Mouse (Mus musculus) embryonic facial prominence, embryonic 15.5 days (tissue): ENCODE measurements around the gene Cluap1. TPM values are rescaled to one million over a fixed set of nuclear protein-coding genes. Genes with fewer than 3 reads are reported as not detected.

Source experiments
- ATAC-seq: fragments of 200-750 bp; cut with Nextera tagmentation; 2 replicates; pipeline ENCODE4 v1.8.0; 2017; ENCODE audit warnings: low read depth, moderate TSS enrichment; ENCODE audit not compliant: insufficient number of reproducible peaks, low FRiP score, low TSS enrichment
- H3K27ac ChIP-seq: fragments of 300-500 bp; sonication (generic); replicated peaks from 2 replicates; pipeline ENCODE4 v1.5.1; 2015; ENCODE audit warnings: mild to moderate bottlenecking, inconsistent platforms
- H3K27me3 ChIP-seq: fragments of 300-500 bp; sonication (generic); 2 replicates; pipeline ENCODE4 v1.6.1; 2015; ENCODE audit warnings: inconsistent platforms
- H3K36me3 ChIP-seq: fragments of 300-500 bp; sonication (generic); 2 replicates; pipeline ENCODE4 v1.6.1; 2015; ENCODE audit warnings: mild to moderate bottlenecking, inconsistent platforms
- H3K4me1 ChIP-seq: fragments of 300-500 bp; sonication (generic); 2 replicates; pipeline ENCODE4 v1.6.1; 2015; ENCODE audit warnings: inconsistent platforms
- H3K4me2 ChIP-seq: fragments of 300-500 bp; sonication (generic); replicated peaks from 2 replicates; pipeline ENCODE4 v1.6.1; 2015; ENCODE audit warnings: mild to moderate bottlenecking, inconsistent platforms
- H3K4me3 ChIP-seq: fragments of 300-500 bp; sonication (generic); replicated peaks from 2 replicates; pipeline ENCODE4 v1.5.1; 2015; ENCODE audit warnings: mild to moderate bottlenecking, inconsistent platforms
- H3K9ac ChIP-seq: fragments of 300-500 bp; sonication (generic); 2 replicates; pipeline ENCODE4 v1.6.1; 2015; ENCODE audit warnings: inconsistent platforms
- H3K9me3 ChIP-seq: fragments of 300-500 bp; sonication (generic); replicated peaks from 2 replicates; pipeline ENCODE4 v1.6.1; 2016; ENCODE audit warnings: inconsistent platforms
- WGBS: fragments of 180-500 bp; shearing (Covaris S2); methylation state at CpG from one replicate; pipeline ENCODE4 v1.1.7; 2015; 5-methylcytosine and 5-hydroxymethylcytosine counted together
- polyA plus RNA-seq: library from polyadenylated mRNA; unstranded; fragments of >200 nt; fragmentation: Nextera tagmentation; extraction: Ambion mirVana; gene quantifications from 2 replicates; pipeline ENCODE4 v1.2.1, GENCODE M21; 2015

Cluap1 gene
- polyA plus RNA-seq, 1 experiment from 2014 or later, result 36.2 TPM

DNA sequence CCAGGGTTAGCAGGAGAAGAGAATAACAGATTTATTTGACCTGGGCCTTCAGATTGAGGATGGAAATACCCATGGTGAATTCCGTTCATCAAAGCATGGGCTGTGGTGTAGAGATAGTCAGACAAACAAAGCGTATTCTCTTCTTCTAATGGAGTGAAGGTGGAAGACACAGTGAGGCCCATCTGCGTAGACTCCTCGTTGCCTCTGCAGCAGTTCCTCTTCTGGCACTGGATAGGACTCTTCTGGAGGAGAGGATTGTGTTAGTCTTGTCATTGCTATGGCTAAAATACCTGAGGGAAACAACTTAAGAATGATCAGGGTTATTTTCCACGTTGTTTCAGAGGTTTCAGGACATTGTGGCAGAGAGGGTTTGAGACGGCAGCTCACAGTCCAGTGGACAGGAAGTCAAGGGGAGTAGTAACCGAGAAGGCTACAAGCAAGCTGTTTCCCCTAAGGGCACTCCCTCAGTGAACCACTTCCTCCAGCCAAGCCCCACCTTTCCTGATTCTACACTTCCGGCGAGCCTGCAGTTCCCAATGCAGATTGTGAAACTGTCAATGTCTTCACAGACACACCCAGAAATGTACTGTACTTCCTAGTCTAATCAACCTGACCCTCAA lies 13.3 kb upstream of the Cluap1 start:
- WGBS, result 50% methylated on average over 9 of the region's 9 CpGs
- H3K36me3 ChIP-seq, result peaks cover 40% of the 10 kb centered on the region
- H3K27ac ChIP-seq, result 0 out of 2 replicates have a peak overlapping the region, but pooled peaks have one; percentile 55

DNA sequence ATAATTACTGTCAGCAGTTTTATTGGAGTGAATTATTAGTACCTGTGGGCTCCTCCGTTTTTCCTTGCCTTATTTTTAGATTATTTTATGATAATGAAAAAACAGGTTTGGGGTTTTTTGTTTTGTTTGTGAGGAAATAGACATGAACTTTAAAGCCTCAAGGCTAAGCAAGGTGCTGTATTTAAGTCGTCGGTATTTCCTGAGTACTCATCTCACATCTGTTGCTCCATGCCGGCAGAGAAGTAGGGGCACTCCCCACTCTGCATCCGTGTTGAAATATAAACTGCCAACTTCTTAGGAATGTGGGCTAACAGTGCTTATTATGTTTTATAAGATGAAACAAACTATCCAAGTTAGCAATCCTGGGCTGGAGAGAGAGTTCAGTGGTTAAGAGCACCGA lies 12.6 kb upstream of the Cluap1 start:
- Histone ChIP-seq H3K4me3 (no peak overlapping the region), H3K4me2 (no peak overlapping the region), H3K36me3 (peaks cover 47% of the 10 kb centered on the region), H3K4me1 (no peaks in the 10 kb centered on the region), H3K9ac (no peak overlapping the region), H3K27me3 (no peaks in the 10 kb centered on the region), H3K9me3 (no peaks in the 10 kb centered on the region), H3K27ac (no peak overlapping the region)
- WGBS, result 76% methylated on average over 6 of the region's 6 CpGs
- ATAC-seq, result no peak

More for the DNA sequence above, 13.3 kb upstream of the Cluap1 start:
- Histone ChIP-seq H3K4me1 (no peaks in the 10 kb centered on the region), H3K4me3 (no peak overlapping the region), H3K27me3 (no peaks in the 10 kb centered on the region), H3K9ac (no peak overlapping the region), H3K4me2 (no peak overlapping the region), H3K9me3 (no peaks in the 10 kb centered on the region)
- ATAC-seq, result no peak

DNA sequence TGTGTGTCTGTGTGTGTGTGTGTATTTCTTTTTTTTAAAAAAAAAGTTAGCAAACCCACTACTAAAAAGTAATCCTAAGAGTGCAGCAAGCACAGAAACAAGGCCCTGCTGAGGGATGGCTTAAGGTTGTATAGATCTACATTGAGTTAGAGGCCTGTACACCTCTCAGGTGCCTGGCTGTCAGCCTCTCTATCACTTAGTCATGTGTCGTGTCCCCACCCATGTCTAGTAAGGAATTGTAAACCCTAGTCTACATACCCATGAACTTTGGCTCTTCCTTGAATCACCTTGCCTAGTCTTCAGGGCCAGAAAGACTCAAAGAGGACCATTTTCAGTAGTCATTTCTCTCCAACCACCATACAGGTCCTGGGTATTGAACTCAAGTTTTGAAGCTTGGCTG lies 12.0 kb upstream of the Cluap1 start:
- Histone ChIP-seq H3K9ac (no peak overlapping the region), H3K36me3 (peaks cover 52% of the 10 kb centered on the region), H3K4me3 (no peak overlapping the region), H3K4me2 (no peak overlapping the region), H3K4me1 (no peaks in the 10 kb centered on the region), H3K9me3 (no peaks in the 10 kb centered on the region), H3K27me3 (no peaks in the 10 kb centered on the region), H3K27ac (no peak overlapping the region)
- ATAC-seq, result no peak
- WGBS, result 93% methylated on average over 1 of the region's 1 CpGs

DNA sequence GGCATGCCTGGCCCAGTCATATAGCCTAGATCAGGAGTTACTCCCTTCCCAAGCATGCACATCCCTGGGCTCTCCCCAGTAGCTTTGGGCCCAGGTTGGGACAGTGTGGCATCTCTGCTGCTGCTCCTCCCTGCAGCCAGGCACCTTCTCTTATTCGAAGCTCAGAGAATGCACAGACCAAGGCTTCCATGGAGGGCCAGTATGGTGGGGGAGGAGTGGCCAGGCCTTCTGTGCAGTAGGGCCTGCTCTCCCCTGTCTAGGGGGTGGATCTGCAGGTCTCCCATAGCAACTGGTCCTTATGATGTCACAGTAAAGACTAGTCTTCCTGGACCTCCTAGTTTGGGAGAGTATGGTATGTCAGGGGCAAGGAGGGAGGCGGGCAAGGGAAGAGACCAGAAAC lies 1.1 kb upstream of the Cluap1 start:
- no peak overlapping the region for H3K4me3 ChIP-seq
- H3K4me2 ChIP-seq, result no peak overlapping the region
- no peak overlapping the region for H3K9ac ChIP-seq
- peaks cover 51% of the 10 kb centered on the region for H3K36me3 ChIP-seq
- H3K4me1 ChIP-seq, result peaks cover 7% of the 10 kb centered on the region; the same call in 1 of the 2 replicates
- no peak for ATAC-seq
- H3K27me3 ChIP-seq, result no peaks in the 10 kb centered on the region
- H3K27ac ChIP-seq, result no peak overlapping the region
- H3K9me3 ChIP-seq, result no peaks in the 10 kb centered on the region
- WGBS, result 67% methylated on average over 2 of the region's 2 CpGs

DNA sequence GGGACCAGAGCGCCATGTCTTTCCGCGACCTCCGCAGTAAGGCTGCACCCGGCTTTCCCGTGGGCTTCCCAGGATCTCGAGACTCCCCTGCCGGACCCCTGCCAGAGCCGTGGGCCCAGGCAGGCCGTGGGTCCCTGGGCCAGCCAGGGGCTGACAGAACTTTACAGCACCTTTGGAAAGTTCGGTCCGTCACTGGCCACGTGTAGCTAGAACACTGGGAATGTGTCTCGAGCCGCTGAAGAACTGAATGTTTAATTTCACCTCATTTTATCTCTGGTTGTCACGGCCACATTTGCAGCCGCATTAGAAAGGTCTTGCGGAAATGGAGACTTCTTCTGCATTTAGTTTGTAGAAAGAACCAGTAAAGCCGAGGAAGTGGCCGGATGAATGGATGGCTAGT lies 517 bp downstream of the Cluap1 start:
- 3% methylated on average over 20 of the region's 20 CpGs for WGBS
- Histone ChIP-seq H3K9ac (peak overlapping the region; percentile 69), H3K4me3 (peak overlapping the region; percentile 63), H3K27me3 (no peaks in the 10 kb centered on the region), H3K36me3 (peaks cover 51% of the 10 kb centered on the region), H3K4me1 (peaks cover 7% of the 10 kb centered on the region; the same call in 1 of the 2 replicates), H3K27ac (peak overlapping the region; percentile 80), H3K9me3 (no peaks in the 10 kb centered on the region), H3K4me2 (peak overlapping the region; percentile 70)
- no peak for ATAC-seq

DNA sequence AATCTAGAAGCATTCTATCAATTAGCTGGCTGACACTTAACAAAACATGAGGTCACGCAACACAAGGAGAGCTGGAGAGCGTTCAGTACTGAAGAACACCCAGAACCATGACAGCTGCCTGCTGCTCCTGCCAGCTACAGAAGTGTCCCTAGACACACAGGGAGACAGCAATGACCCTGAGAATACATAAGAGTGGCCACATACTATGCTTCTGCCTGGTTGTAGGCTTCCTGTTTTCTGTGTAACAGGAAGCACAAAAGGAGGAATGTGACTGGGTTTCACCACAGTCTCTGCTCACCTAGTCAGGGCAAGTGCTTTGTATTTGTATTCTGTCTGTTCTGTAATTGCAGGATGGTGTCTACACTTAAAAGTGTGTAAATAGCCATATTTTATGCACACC lies 12.2 kb downstream of the Cluap1 start:
- WGBS, result 84% methylated on average over 2 of the region's 2 CpGs
- Histone ChIP-seq H3K4me3 (no peak overlapping the region), H3K4me2 (no peak overlapping the region), H3K27me3 (no peaks in the 10 kb centered on the region), H3K4me1 (peaks cover 6% of the 10 kb centered on the region), H3K27ac (no peak overlapping the region), H3K9me3 (no peaks in the 10 kb centered on the region), H3K36me3 (peaks cover 70% of the 10 kb centered on the region), H3K9ac (no peak overlapping the region)
- ATAC-seq, result no peak

DNA sequence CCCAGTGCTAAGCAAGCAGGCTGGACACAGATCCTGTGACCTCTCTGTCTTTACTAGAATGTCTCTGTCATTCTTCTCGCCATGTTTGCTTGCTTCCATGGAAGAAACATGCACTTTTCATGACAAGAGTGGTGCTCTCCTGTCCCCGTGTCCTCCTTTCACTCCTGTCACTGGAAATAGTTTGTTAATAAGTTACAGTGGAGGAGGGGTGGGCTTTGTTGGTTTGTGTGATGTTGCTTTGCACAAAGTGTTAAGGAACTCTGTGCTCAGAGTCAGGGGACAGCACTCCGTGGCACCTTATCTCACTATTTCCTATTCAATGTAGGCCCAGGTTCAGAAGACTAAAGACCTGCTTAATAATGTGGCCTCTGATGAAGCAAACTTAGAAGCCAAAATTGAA lies 14.9 kb downstream of the Cluap1 start:
- Histone ChIP-seq H3K4me2 (no peak overlapping the region), H3K9me3 (no peaks in the 10 kb centered on the region), H3K36me3 (peaks cover 69% of the 10 kb centered on the region), H3K4me1 (peaks cover 6% of the 10 kb centered on the region), H3K4me3 (no peak overlapping the region), H3K9ac (no peak overlapping the region), H3K27ac (peak overlapping the region; percentile 87), H3K27me3 (no peaks in the 10 kb centered on the region)
- WGBS, result 57% methylated on average over 3 of the region's 3 CpGs
- ATAC-seq, result no peak

DNA sequence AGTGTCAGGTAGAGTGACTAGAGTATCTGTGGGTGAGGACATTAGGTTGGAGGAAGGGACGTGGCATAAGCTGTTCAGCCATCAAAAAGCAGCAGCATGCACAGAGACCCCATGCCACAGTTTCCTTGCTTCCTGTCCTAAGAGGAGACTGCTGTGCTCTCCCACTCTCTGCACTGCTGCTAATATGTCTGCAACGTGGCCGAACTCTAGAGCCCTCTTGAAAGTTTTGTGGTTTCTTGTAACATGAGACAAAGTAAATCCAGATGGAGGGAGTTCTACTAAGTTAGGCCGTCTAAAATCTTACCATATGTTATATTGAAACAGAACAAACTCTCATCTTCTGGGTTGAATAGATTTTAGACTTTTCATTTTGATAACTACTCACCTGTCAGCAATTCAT lies 15.4 kb downstream of the Cluap1 start:
- 24% methylated on average over 4 of the region's 4 CpGs for WGBS
- Histone ChIP-seq H3K4me3 (no peak overlapping the region), H3K9me3 (no peaks in the 10 kb centered on the region), H3K4me1 (peaks cover 6% of the 10 kb centered on the region), H3K9ac (no peak overlapping the region), H3K36me3 (peaks cover 67% of the 10 kb centered on the region), H3K27ac (peak overlapping the region; percentile 87), H3K4me2 (no peak overlapping the region), H3K27me3 (no peaks in the 10 kb centered on the region)
- peak; percentile 88 for ATAC-seq

DNA sequence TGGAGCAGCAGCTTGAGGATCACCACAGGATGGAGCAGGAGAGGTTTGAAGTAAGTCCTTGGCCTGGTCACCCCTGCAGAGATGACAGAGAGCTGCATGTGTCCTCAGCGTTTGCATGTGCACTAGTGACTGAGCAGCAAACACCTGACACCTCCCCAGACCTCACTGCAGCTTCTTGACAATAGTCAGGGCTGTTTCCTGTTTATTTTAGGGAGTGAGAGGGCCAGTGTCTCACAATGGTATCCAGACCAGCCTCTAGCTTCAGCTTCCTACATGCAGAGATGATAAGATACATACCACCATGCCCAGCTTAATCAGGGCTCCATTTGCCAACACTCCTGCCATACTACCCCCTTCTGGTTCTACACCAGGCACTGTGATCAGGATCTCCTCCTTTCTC lies 20.0 kb downstream of the Cluap1 start:
- H3K4me3 ChIP-seq, result no peak overlapping the region
- peaks cover 4% of the 10 kb centered on the region for H3K4me1 ChIP-seq
- no peak overlapping the region for H3K9ac ChIP-seq
- no peaks in the 10 kb centered on the region for H3K9me3 ChIP-seq
- no peaks in the 10 kb centered on the region for H3K27me3 ChIP-seq
- no peak overlapping the region for H3K27ac ChIP-seq
- no peak overlapping the region for H3K4me2 ChIP-seq
- peaks cover 71% of the 10 kb centered on the region for H3K36me3 ChIP-seq
- WGBS, result 76% methylated on average over 1 of the region's 1 CpGs
- ATAC-seq, result no peak

DNA sequence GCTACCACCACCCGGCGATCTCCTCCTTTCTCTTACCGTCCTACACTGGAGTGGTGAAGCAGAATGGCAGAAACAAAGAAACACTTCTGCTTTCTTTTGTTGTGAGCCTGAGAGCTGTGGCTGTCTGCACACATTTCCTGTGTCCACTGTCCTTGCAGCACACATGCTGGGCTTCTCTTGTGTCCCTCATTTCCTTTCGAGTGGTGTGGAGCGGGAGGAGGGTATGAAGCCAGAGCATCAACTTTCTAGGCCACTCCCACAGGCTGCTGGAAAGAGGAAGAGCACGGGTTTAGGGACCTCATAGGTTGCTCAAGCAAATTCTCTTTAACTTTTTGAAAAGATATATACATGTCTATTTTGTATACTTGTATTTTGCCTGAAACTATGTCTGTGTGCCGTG lies 20.6 kb downstream of the Cluap1 start:
- H3K4me1 ChIP-seq, result no peaks in the 10 kb centered on the region
- WGBS, result 75% methylated on average over 7 of the region's 7 CpGs
- H3K36me3 ChIP-seq, result peaks cover 76% of the 10 kb centered on the region
- H3K4me3 ChIP-seq, result no peak overlapping the region
- no peak overlapping the region for H3K27ac ChIP-seq
- no peak overlapping the region for H3K9ac ChIP-seq
- H3K9me3 ChIP-seq, result no peaks in the 10 kb centered on the region
- no peaks in the 10 kb centered on the region for H3K27me3 ChIP-seq
- no peak for ATAC-seq
- no peak overlapping the region for H3K4me2 ChIP-seq

DNA sequence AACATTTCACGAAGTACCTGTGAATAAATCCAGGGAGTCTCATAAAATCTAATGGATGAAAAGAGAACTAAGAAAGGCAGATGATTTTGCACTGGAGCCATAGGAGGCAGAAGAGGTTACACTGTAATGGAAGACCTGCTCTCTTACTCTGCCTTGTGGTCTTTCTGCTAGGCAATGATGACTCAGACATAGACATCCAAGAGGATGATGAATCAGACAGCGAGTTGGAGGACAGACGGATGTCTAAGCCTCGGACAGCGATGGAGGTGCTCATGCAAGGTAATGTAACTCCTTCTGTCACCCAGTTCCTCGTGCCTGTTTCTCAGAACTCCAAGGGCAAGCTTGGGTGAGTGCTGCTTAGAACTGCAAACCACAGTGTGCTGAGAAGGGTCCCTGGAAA lies 24.9 kb downstream of the Cluap1 start:
- WGBS, result 89% methylated on average over 6 of the region's 6 CpGs
- Histone ChIP-seq H3K9ac (no peak overlapping the region), H3K27me3 (no peaks in the 10 kb centered on the region), H3K4me2 (no peak overlapping the region), H3K4me3 (no peak overlapping the region), H3K9me3 (no peaks in the 10 kb centered on the region), H3K4me1 (no peaks in the 10 kb centered on the region), H3K27ac (no peak overlapping the region), H3K36me3 (peaks cover 84% of the 10 kb centered on the region)
- no peak for ATAC-seq

DNA sequence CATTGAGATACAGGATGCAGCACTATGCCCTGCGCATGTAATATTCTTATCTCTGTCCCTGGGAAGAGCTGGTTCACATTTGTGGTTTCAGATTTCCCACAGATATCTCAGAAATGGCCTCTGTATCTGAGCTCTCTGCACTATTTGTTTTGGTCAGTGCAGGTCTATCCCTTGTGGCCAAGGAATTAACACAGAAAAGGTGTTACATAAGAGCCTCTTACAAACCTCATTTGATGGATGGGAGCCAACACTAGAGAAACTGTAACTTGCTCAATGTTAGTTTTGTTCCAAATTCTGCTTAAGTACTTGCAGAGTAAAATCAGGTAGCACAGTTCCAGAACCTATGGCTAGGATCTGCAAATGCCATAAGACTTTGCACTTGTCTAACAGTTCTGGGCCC lies 25.5 kb downstream of the Cluap1 start:
- H3K27me3 ChIP-seq, result no peaks in the 10 kb centered on the region
- H3K4me3 ChIP-seq, result no peak overlapping the region
- no peaks in the 10 kb centered on the region for H3K4me1 ChIP-seq
- no peak overlapping the region for H3K27ac ChIP-seq
- peaks cover 86% of the 10 kb centered on the region for H3K36me3 ChIP-seq
- no peak overlapping the region for H3K9ac ChIP-seq
- whole genome bisulfite sequencing, result 95% methylated on average over 1 of the region's 1 CpGs
- no peaks in the 10 kb centered on the region for H3K9me3 ChIP-seq
- H3K4me2 ChIP-seq, result no peak overlapping the region
- ATAC-seq, result no peak
